Mouse (Mus musculus) midbrain, postnatal 0 days (tissue): ENCODE results near the gene Dlgap4. TPM values are rescaled to one million over a fixed set of nuclear protein-coding genes. Genes with fewer than 3 reads are reported as not detected.

Experiments
- ATAC-seq: fragments of 200-750 bp; cut with Nextera tagmentation; 2 replicates; pipeline ENCODE4 v1.8.0; 2017; ENCODE audit warnings: moderate number of reproducible peaks, mild to moderate bottlenecking, moderate TSS enrichment, moderate library complexity; ENCODE audit not compliant: low FRiP score
- DNase-seq: peaks from one replicate; pipeline ENCODE4 v3.0.0-alpha.2; 2015; ENCODE audit warnings: low spot score
- H3K27ac ChIP-seq: fragments of 300-500 bp; sonication (generic); 2 replicates; pipeline ENCODE4 v1.5.1; 2014; ENCODE audit warnings: low read depth, mild to moderate bottlenecking, low read length, mixed read lengths
- H3K27me3 ChIP-seq: fragments of 300-500 bp; sonication (generic); 2 replicates; pipeline ENCODE4 v1.6.1; 2014; ENCODE audit warnings: low read length, control low read depth, mixed read lengths; ENCODE audit not compliant: insufficient read depth
- H3K36me3 ChIP-seq: fragments of 300-500 bp; sonication (generic); 2 replicates; pipeline ENCODE4 v1.6.1; 2014; ENCODE audit warnings: low read length, control low read depth, mixed read lengths; ENCODE audit not compliant: insufficient read depth
- H3K4me1 ChIP-seq: fragments of 300-500 bp; sonication (generic); 2 replicates; pipeline ENCODE4 v1.6.1; 2014; ENCODE audit warnings: mild to moderate bottlenecking, control low read depth, antibody characterized with exemption, low read length, mixed read lengths; ENCODE audit not compliant: insufficient read depth
- H3K4me2 ChIP-seq: fragments of 300-500 bp; sonication (generic); 2 replicates; pipeline ENCODE4 v1.6.1; 2014; ENCODE audit warnings: low read depth, mild to moderate bottlenecking, low read length, mixed read lengths; ENCODE audit not compliant: poor library complexity, severe bottlenecking
- H3K4me3 ChIP-seq: fragments of 300-500 bp; sonication (generic); 2 replicates; pipeline ENCODE4 v1.5.1; 2014; ENCODE audit warnings: low read depth, mild to moderate bottlenecking, low read length, moderate library complexity
- H3K9ac ChIP-seq: fragments of 300-500 bp; sonication (generic); replicated peaks from 2 replicates; pipeline ENCODE4 v1.6.1; 2014; ENCODE audit warnings: mild to moderate bottlenecking, low read length, moderate library complexity, mixed read lengths; ENCODE audit not compliant: poor library complexity, severe bottlenecking
- H3K9me3 ChIP-seq: fragments of 300-500 bp; sonication (generic); 2 replicates; pipeline ENCODE4 v1.6.1; 2016; ENCODE audit warnings: low read length, control low read depth
- CTCF ChIP-seq: IDR thresholded peaks from 2 replicates; pipeline ENCODE4 v1.5.1; 2016; ENCODE audit warnings: antibody characterized with exemption, mild to moderate bottlenecking
- WGBS: fragments of 180-500 bp; shearing (Covaris S2); extraction: QIAGEN DNeasy Blood & Tissue Kit; methylation state at CpG from one replicate; pipeline ENCODE4 v1.1.7; 2014; 5-methylcytosine and 5-hydroxymethylcytosine counted together
- polyA plus RNA-seq: library from polyadenylated mRNA; unstranded; fragments of >200 nt; fragmentation: Nextera tagmentation; extraction: Ambion mirVana; gene quantifications from 2 replicates; pipeline ENCODE4 v1.2.1, GENCODE M21; 2015
- total RNA-seq: library from RNA; depleted of rRNA; stranded (reverse); fragments of >200 nt; gene quantifications from 2 replicates; pipeline ENCODE4 v1.2.3, GENCODE M21; 2014

Dlgap4 gene
- total and polyA plus RNA-seq, 2 experiments from 2014 or later: 240 to 246 TPM

DNA sequence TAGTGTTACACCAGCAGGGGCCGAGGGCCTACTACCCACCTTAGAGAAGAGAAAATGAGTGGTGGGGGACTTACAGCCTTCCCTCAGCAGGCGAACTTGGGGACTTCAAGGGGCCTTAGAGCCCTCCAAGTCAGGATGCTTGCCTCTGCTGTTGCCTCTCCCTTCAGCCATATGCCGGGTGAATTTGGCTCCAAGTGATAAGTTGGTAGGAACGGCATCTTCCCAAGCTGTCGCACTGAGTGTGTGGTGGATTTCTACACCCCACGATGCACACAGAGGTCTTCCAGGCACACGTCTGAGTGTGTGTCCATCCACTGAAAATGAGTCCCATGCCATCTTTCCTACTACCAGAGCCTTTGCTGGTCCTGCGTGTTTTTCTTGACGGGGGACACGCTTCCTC is 49.7 kb downstream of the Dlgap4 start:
- Histone ChIP-seq H3K27ac (no peak overlapping the region), H3K4me3 (no peak overlapping the region), H3K4me2 (no peak overlapping the region), H3K4me1 (peaks cover 4% of the 10 kb centered on the region; the same call in 1 of the 2 replicates), H3K9ac (no peak overlapping the region), H3K27me3 (no peaks in the 10 kb centered on the region), H3K9me3 (no peaks in the 10 kb centered on the region), H3K36me3 (0 out of 2 replicates have a peak, but pooled peaks cover 3% of the 10 kb centered on the region)
- WGBS: 85% methylated on average over 10 of the region's 10 CpGs
- DNase-seq (no peak), ATAC-seq (no peak)
- TF ChIP-seq CTCF: no peak

DNA sequence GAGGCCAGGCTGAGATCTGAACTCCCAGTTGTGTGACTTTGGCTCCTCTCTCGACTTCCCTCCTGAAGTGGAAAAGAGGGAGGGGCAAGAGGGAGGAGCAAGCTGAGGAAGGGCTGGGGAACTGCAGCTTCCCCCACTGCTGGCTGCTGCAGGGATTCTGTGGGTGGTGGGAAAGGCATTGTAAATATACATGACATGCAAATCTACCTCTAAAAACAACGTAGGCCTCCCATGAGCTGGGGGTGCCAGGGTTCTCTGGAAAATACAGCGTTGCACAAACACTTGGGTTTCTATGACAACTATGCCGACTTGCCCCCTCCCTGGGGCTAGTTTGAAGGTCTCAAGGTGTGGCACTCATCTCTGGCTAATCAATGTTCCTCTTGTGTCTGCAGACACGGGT is 50.9 kb downstream of the Dlgap4 start:
- Histone ChIP-seq H3K9ac (no peak overlapping the region), H3K9me3 (no peaks in the 10 kb centered on the region), H3K36me3 (0 out of 2 replicates have a peak, but pooled peaks cover 3% of the 10 kb centered on the region), H3K4me3 (no peak overlapping the region), H3K27ac (no peak overlapping the region), H3K4me2 (no peak overlapping the region), H3K4me1 (peaks cover 4% of the 10 kb centered on the region; the same call in 1 of the 2 replicates), H3K27me3 (no peaks in the 10 kb centered on the region)
- 24% methylated on average over 5 of the region's 5 CpGs for WGBS
- DNase-seq: no peak
- no peak for ATAC-seq
- no peak for TF ChIP-seq CTCF

DNA sequence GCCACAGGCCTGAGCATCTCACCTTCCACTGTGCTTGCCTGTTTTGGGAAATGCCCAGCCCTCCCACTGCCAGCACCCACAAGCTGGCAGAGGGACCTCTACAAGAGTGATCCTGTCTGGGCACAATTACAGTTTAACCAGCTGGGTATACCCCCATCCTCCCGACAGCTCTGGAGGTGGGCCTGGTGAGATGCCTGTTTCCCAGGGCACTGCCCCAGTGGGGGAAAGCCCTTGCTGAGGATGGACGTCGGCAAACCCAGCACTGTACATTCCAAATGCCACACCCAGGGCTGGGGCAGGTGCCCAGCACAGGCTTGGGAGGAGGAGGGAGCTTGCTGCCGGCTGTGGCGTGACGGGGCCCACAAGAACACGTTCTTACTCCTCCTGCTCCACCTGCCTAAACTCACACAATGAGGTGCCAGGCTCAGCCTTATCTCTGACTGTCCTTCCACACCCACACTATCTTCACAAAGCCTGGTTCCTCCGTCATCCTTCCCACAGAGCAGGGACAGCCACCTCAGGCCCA is 51.6 kb downstream of the Dlgap4 start:
- no peak for DNase-seq
- no peak overlapping the region for H3K4me3 ChIP-seq
- H3K9me3 ChIP-seq: no peaks in the 10 kb centered on the region
- 0 out of 2 replicates have a peak, but pooled peaks cover 3% of the 10 kb centered on the region for H3K36me3 ChIP-seq
- H3K4me2 ChIP-seq: no peak overlapping the region
- H3K4me1 ChIP-seq: peaks cover 4% of the 10 kb centered on the region; the same call in 1 of the 2 replicates
- 80% methylated on average over 8 of the region's 8 CpGs for WGBS
- no peak overlapping the region for H3K27ac ChIP-seq
- no peaks in the 10 kb centered on the region for H3K27me3 ChIP-seq
- no peak overlapping the region for H3K9ac ChIP-seq
- no peak for TF ChIP-seq CTCF
- ATAC-seq: no peak

- no peak overlapping the region for H3K27ac ChIP-seq
- TF ChIP-seq CTCF: no peak
- no peaks in the 10 kb centered on the region for H3K9me3 ChIP-seq
- no peak overlapping the region for H3K4me3 ChIP-seq
- ATAC-seq (0 out of 2 replicates have a peak, but pooled peaks have one; percentile 25), DNase-seq (no peak)
- 0 out of 2 replicates have a peak, but pooled peaks cover 3% of the 10 kb centered on the region for H3K36me3 ChIP-seq
- no peak overlapping the region for H3K4me2 ChIP-seq
- H3K27me3 ChIP-seq: no peaks in the 10 kb centered on the region
- H3K4me1 ChIP-seq: peaks cover 4% of the 10 kb centered on the region; the same call in 1 of the 2 replicates
- 55% methylated on average over 13 of the region's 13 CpGs for WGBS
- no peak overlapping the region for H3K9ac ChIP-seq
Observed at GRCm38 (mm10) chr2:156665620-156666196, 52.2 kb downstream of the Dlgap4 start.

DNA sequence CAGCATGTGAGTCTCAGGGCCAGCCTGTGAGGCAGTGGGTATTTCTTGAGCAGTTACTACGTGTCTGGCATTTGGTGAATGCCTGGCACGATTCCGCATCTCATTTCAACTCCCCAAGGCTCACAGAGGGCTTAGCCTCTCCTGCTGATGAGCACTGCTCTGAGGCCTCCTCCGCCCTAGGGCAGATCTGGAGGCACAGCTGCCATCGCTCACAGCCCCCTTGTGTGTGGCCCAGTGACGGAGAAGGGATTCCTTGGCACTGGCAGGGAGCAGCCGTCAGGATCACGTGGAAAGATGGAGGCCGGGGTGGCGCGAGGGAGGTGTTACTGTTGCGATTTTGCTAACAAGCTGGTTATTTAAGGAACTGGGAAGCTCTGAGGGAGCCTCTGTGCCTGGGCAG is 52.7 kb downstream of the Dlgap4 start:
- ATAC-seq (peak; percentile 74), DNase-seq (peak; percentile 71)
- Histone ChIP-seq H3K4me1 (peaks cover 4% of the 10 kb centered on the region; the same call in 1 of the 2 replicates), H3K9ac (no peak overlapping the region), H3K36me3 (0 out of 2 replicates have a peak, but pooled peaks cover 3% of the 10 kb centered on the region), H3K4me3 (no peak overlapping the region), H3K27ac (0 out of 2 replicates have a peak overlapping the region, but pooled peaks have one; percentile 3), H3K4me2 (no peak overlapping the region), H3K27me3 (no peaks in the 10 kb centered on the region), H3K9me3 (no peaks in the 10 kb centered on the region)
- WGBS: 26% methylated on average over 12 of the region's 12 CpGs
- TF ChIP-seq CTCF: no peak

DNA sequence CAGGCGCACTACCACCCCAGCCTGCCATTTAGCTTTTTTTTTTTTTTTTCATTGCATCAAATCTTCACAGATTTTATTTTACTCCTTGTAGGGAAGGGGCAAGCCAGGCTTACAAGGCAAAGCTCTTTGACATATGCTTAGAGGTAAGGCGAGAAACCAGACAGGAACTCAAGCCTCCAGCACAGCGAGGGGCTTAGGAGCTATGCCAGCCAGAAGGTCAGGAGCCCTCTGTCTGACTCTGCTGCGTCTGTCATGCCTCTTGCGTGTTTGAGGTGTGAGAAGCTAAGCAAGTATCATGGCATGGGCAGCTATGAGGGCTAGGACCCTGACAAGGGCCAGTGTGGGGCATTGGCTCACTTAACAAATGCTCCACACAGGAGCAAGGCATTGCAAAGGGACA is 53.8 kb downstream of the Dlgap4 start:
- Histone ChIP-seq H3K4me2 (no peak overlapping the region), H3K4me1 (peaks cover 4% of the 10 kb centered on the region; the same call in 1 of the 2 replicates), H3K36me3 (0 out of 2 replicates have a peak, but pooled peaks cover 3% of the 10 kb centered on the region), H3K27me3 (no peaks in the 10 kb centered on the region), H3K9me3 (no peaks in the 10 kb centered on the region), H3K4me3 (no peak overlapping the region), H3K27ac (no peak overlapping the region), H3K9ac (no peak overlapping the region)
- no peak for TF ChIP-seq CTCF
- ATAC-seq (no peak), DNase-seq (no peak)
- WGBS: 81% methylated on average over 5 of the region's 5 CpGs
